Mouse (Mus musculus) common myeloid progenitor, adult 5-6 weeks (primary cell): ENCODE measurements around the gene Gm21310. TPM values are rescaled to one million over a fixed set of nuclear protein-coding genes. Genes with fewer than 3 reads are reported as not detected.
"Not testable (repeated sequence)": the region's sequence is repeated elsewhere in the genome, so short reads cannot be mapped to it uniquely, and the experiment has no call there.

Experiments
- ATAC-seq: replicated peaks from 2 replicates; pipeline ENCODE4 v1.8.0; 2016; ENCODE audit warnings: low read depth, mild to moderate bottlenecking, moderate TSS enrichment, inconsistent platforms; ENCODE audit not compliant: poor library complexity, severe bottlenecking
- total RNA-seq: library from RNA; stranded (forward); fragments of 200-1000, 187-1606 nt; gene quantifications from 2 replicates; pipeline ENCODE4 v1.2.3, GENCODE M21; 2017

Gene Gm21310
- not detected in 2 replicates for total RNA-seq

DNA sequence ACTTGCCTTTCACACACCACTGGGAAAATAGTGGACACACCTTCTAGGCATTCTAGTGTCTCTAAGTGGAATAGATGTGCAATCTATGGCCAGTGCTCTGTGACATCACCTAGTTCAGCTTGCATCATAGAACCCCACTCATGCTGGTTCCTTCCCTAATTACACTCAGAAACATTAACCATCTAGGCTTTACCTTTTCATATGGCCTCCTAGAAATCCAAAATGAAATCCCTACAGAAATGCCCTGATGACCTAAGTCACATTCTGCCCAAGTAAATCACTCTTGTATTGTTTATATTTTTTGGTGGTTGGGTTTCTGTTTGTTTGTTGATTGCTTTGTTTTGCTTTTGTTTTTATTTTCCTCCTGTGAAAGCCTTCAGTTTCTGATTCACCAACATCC lies at the start of gene Gm21310:
TSS of gene Gm21310 (minus strand) at position 101 of the 400 bp plus-strand sequence.
- ATAC-seq: not testable (repeated sequence)

Other genes with a start within 250 kb of the Gm21310 start
- not detected in 2 replicates for gene Gm20834, start 177.4 kb upstream of the Gm21310 start, total RNA-seq